Mouse (Mus musculus) spleen, embryonic (tissue): ENCODE results near the gene Gm4553.
"Not testable (repeated sequence)": the region's sequence is repeated elsewhere in the genome, so short reads cannot be mapped to it uniquely, and the experiment has no call there.

ENCODE experiments used
- CTCF ChIA-PET: fragments of 350-600 bp; sonication (Branson Sonifier 250); formaldehyde crosslinking; loops from one replicate; lab custom pipeline; 2022; lab: Charles Lee

Gene Gm4553

GRCm38 (mm10) chr7:142165639-142166038 is at the start of gene Gm4553:
Gene Gm4553 (minus strand): TSS chr7:142165739.
- CTCF ChIA-PET, result not testable (repeated sequence)

- CTCF ChIA-PET, result not testable (repeated sequence)
These were observed 46.6 kb upstream of the Gm4553 start for GRCm38 (mm10) chr7:142212136-142212535.

- CTCF ChIA-PET, result no interaction called here
These were observed 46.0 kb upstream of the Gm4553 start, which contains the start of gene Gm7579 for GRCm38 (mm10) chr7:142211559-142211958. Gene Gm7579 (plus strand): TSS chr7:142211859.

- CTCF ChIA-PET, result not testable (repeated sequence)
These were observed 41.4 kb upstream of the Gm4553 start for GRCm38 (mm10) chr7:142206891-142207290.

- CTCF ChIA-PET, result no interaction called here
These were observed 39.9 kb upstream of the Gm4553 start for GRCm38 (mm10) chr7:142205488-142205887.

- CTCF ChIA-PET, result interaction anchor here (0.9 kb wide), 1 partner anchor 33 kb away, joined by 4 read pairs; no protein-coding TSS in a partner anchor
These were observed 35.5 kb upstream of the Gm4553 start, which contains the start of gene Krtap5-3 for GRCm38 (mm10) chr7:142201064-142201463. Gene Krtap5-3 (plus strand): TSS chr7:142201364.

GRCm38 (mm10) chr7:142198748-142199147 is 33.2 kb upstream of the Gm4553 start:
- CTCF ChIA-PET, result no interaction called here

GRCm38 (mm10) chr7:142190289-142190688 is 24.8 kb upstream of the Gm4553 start, which contains the start of gene Gm10153:
Gene Gm10153 (minus strand): TSS chr7:142190389.
- CTCF ChIA-PET, result no interaction called here

- CTCF ChIA-PET, result no interaction called here
These were observed 22.6 kb upstream of the Gm4553 start for GRCm38 (mm10) chr7:142188156-142188555.

- CTCF ChIA-PET, result no interaction called here
These were observed 15.5 kb upstream of the Gm4553 start for GRCm38 (mm10) chr7:142181021-142181420.

GRCm38 (mm10) chr7:142178685-142179084 is 13.1 kb upstream of the Gm4553 start:
- CTCF ChIA-PET, result interaction anchor here (0.6 kb wide), 1 partner anchor 1154 kb away, joined by 3 read pairs; no protein-coding TSS in a partner anchor

GRCm38 (mm10) chr7:142175905-142176304 is 10.4 kb upstream of the Gm4553 start, which contains the start of gene Krtap5-2:
Gene Krtap5-2 (minus strand): TSS chr7:142176005.
- CTCF ChIA-PET, result not testable (repeated sequence)

GRCm38 (mm10) chr7:142169836-142170235 is 4.3 kb upstream of the Gm4553 start:
- CTCF ChIA-PET, result no interaction called here

GRCm38 (mm10) chr7:142159366-142159765 is 6.2 kb downstream of the Gm4553 start:
- CTCF ChIA-PET, result no interaction called here

- CTCF ChIA-PET, result interaction anchor here (0.6 kb wide), 1 partner anchor 113 kb away, joined by 4 read pairs; no protein-coding TSS in a partner anchor
These were observed 8.5 kb downstream of the Gm4553 start, which contains the start of gene Gm29735 for GRCm38 (mm10) chr7:142157013-142157412. Gene Gm29735 (minus strand): TSS chr7:142157113.

GRCm38 (mm10) chr7:142155308-142155707 is 10.2 kb downstream of the Gm4553 start:
- CTCF ChIA-PET, result no interaction called here

GRCm38 (mm10) chr7:142152191-142152590 is 13.3 kb downstream of the Gm4553 start:
- CTCF ChIA-PET, result no interaction called here

- CTCF ChIA-PET, result no interaction called here
These were observed 16.9 kb downstream of the Gm4553 start for GRCm38 (mm10) chr7:142148633-142149032.

GRCm38 (mm10) chr7:142146033-142146432 is 19.5 kb downstream of the Gm4553 start:
- CTCF ChIA-PET, result no interaction called here

- CTCF ChIA-PET, result no interaction called here
These were observed 20.1 kb downstream of the Gm4553 start for GRCm38 (mm10) chr7:142145413-142145940.

GRCm38 (mm10) chr7:142144507-142144906 is 21.0 kb downstream of the Gm4553 start, which contains the start of gene Gm45337:
Gene Gm45337 (minus strand): TSS chr7:142144607.
- CTCF ChIA-PET, result no interaction called here

- CTCF ChIA-PET, result not testable (repeated sequence)
These were observed 22.0 kb downstream of the Gm4553 start for GRCm38 (mm10) chr7:142143506-142144010.

- CTCF ChIA-PET, result no interaction called here
These were observed 24.8 kb downstream of the Gm4553 start for GRCm38 (mm10) chr7:142140696-142141095.
